Mouse (Mus musculus): ENCODE results near the gene Unc45b. TPM values are rescaled to one million over a fixed set of nuclear protein-coding genes. Genes with fewer than 3 reads are reported as not detected.

The Unc45b gene
- total RNA-seq (2021), result 1 to 10 TPM; 1.8 to 3.1 TPM

GRCm38 (mm10) chr11:82910250-82910649 lies at the start of gene Unc45b:
Gene Unc45b (plus strand): TSS chr11:82910550.
- intact Hi-C loops (cut with DNase I), result no loop called here
- no peak for DNase-seq (ENCODE audit: low spot score in 2 of 2)

GRCm38 (mm10) chr11:82860759-82861158 lies 49.6 kb upstream of the Unc45b start:
- intact Hi-C loops (cut with DNase I), result no loop called here
- DNase-seq (ENCODE audit: low spot score in 2 of 2), result no peak

GRCm38 (mm10) chr11:82861558-82861957 lies 48.8 kb upstream of the Unc45b start:
- no peak for DNase-seq (ENCODE audit: low spot score in 2 of 2)
- intact Hi-C loops (cut with DNase I), result no loop called here

GRCm38 (mm10) chr11:82862638-82863037 lies 47.7 kb upstream of the Unc45b start:
- no peak for DNase-seq (ENCODE audit: low spot score in 2 of 2)
- intact Hi-C loops (cut with DNase I), result no loop called here

- intact Hi-C loops (cut with DNase I), result no loop called here
- DNase-seq (ENCODE audit: low spot score in 2 of 2), result no peak
Measured at GRCm38 (mm10) chr11:82863059-82863458, 47.3 kb upstream of the Unc45b start.

GRCm38 (mm10) chr11:82863488-82863931 lies 46.8 kb upstream of the Unc45b start:
- no peak for DNase-seq (ENCODE audit: low spot score in 2 of 2)
- intact Hi-C loops (cut with DNase I), result no loop called here

- intact Hi-C loops (cut with DNase I), result no loop called here
- DNase-seq (ENCODE audit: low spot score in 2 of 2), result no peak
Measured at GRCm38 (mm10) chr11:82865957-82866356, 44.4 kb upstream of the Unc45b start.

GRCm38 (mm10) chr11:82866850-82867564 lies 43.3 kb upstream of the Unc45b start:
- DNase-seq (ENCODE audit: low spot score in 2 of 2), result no peak
- intact Hi-C loops (cut with DNase I), result no loop called here

- intact Hi-C loops (cut with DNase I), result no loop called here
Measured at GRCm38 (mm10) chr11:82867956-82868355, 42.4 kb upstream of the Unc45b start.

GRCm38 (mm10) chr11:82869506-82870172 lies 40.7 kb upstream of the Unc45b start:
- DNase-seq (ENCODE audit: low spot score in 2 of 2), result no peak

More at GRCm38 (mm10) chr11:82867956-82868355, 42.4 kb upstream of the Unc45b start:
- DNase-seq (ENCODE audit: low spot score in 2 of 2), result no peak

GRCm38 (mm10) chr11:82870173-82871030 lies 39.9 kb upstream of the Unc45b start:
- intact Hi-C loops (cut with DNase I), result loop anchor here (1.0 to 5.0 kb wide), 3 partner anchors 38 to 483 kb away; partner anchors contain the start of genes Lig3, Nle1 and Tmem132e
- peak; percentile 30 to 49 for DNase-seq (ENCODE audit: low spot score in 2 of 2)

More at GRCm38 (mm10) chr11:82869506-82870172, 40.7 kb upstream of the Unc45b start:
- intact Hi-C loops (cut with DNase I), result loop anchor here (2.0 to 5.0 kb wide), 2 partner anchors 89 to 482 kb away; partner anchors contain the start of genes Lig3 and Tmem132e

- peak; percentile 93 for DNase-seq (ENCODE audit: low spot score in 2 of 2)
- intact Hi-C loops (cut with DNase I), result loop anchor here (1.0 to 5.0 kb wide), 3 partner anchors 37 to 484 kb away; partner anchors contain the start of genes Lig3, Nle1 and Tmem132e
Measured at GRCm38 (mm10) chr11:82871031-82871446, 39.3 kb upstream of the Unc45b start, which contains the start of gene Rffl. Gene Rffl (minus strand): TSS chr11:82871210.

GRCm38 (mm10) chr11:82874924-82875323 lies 35.4 kb upstream of the Unc45b start:
- no peak for DNase-seq (ENCODE audit: low spot score in 2 of 2)
- intact Hi-C loops (cut with DNase I), result loop anchor here (5.0 kb wide), 1 partner anchor 488 kb away; the partner anchor contains the start of gene Tmem132e

GRCm38 (mm10) chr11:82875631-82876030 lies 34.7 kb upstream of the Unc45b start:
- intact Hi-C loops (cut with DNase I), result no loop called here
- no peak for DNase-seq (ENCODE audit: low spot score in 2 of 2)

GRCm38 (mm10) chr11:82877726-82878344 lies 32.5 kb upstream of the Unc45b start:
- no peak for DNase-seq (ENCODE audit: low spot score in 2 of 2)
- intact Hi-C loops (cut with DNase I), result no loop called here

GRCm38 (mm10) chr11:82883180-82883579 lies 27.2 kb upstream of the Unc45b start:
- intact Hi-C loops (cut with DNase I), result no loop called here
- DNase-seq (ENCODE audit: low spot score in 2 of 2), result peak in 1 of 2 experiments; percentile 6

GRCm38 (mm10) chr11:82886559-82886958 lies 23.8 kb upstream of the Unc45b start:
- DNase-seq (ENCODE audit: low spot score in 2 of 2), result no peak
- intact Hi-C loops (cut with DNase I), result no loop called here

- no peak for DNase-seq (ENCODE audit: low spot score in 2 of 2)
- intact Hi-C loops (cut with DNase I), result no loop called here
Measured at GRCm38 (mm10) chr11:82888491-82888946, 21.8 kb upstream of the Unc45b start.

All from left cerebral cortex, postnatal 25 days (tissue).